Mouse (Mus musculus): Measurements from ENCODE around the gene Olfr576.

Olfr576 gene

GRCm38 (mm10) chr7:102962360-102962759, at the start of gene Olfr576:
TSS of gene Olfr576 (plus strand) at chr7:102962660.
- DNase-seq (ENCODE audit: low spot score) = no peak

DNA sequence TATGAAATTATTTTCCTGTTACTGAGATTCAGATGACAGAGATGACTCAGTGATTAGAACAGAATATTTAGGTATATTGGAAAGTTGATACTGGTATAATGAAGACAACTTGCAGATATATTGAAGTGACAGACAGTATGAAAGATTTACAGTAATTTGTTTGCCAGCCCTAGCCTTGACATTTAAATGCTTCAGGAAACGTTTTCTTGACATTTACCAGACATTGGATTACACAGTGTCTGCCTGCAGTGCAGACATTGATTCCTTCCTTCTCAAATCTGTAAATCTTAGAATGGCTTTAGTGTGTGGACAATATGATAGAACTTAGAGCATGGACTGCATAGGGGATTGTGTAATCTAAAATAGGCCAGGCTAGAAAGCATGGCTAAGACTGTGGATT, 47.2 kb upstream of the Olfr576 start:
- no peak for DNase-seq (ENCODE audit: low spot score)

- no peak for DNase-seq (ENCODE audit: low spot score)
These were observed 46.1 kb upstream of the Olfr576 start for GRCm38 (mm10) chr7:102916405-102916804.

- no peak for DNase-seq (ENCODE audit: low spot score)
These were observed 45.2 kb upstream of the Olfr576 start, which contains the start of gene Olfr571 for GRCm38 (mm10) chr7:102917032-102917875. TSS of gene Olfr571 (minus strand) at chr7:102917536.

DNA sequence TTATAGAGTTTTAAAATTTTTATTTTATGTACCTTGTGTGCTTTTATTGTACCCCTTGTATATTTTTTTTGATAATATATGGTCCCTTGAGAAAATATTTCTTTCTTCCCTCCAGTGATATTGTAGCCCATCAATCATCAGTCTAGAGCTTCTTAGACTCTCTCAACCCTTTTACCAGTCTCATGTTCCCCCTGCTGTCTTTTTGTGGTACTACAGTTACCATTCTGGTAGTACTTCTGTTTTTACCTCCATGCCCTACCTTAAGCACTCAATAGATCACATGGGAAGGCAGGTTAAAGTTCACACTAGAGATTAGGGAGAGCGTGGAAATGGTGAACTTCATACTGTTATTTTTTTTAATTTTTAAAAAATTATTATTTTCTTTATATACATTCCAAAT, 42.8 kb upstream of the Olfr576 start:
- DNase-seq (ENCODE audit: low spot score) = no peak

- DNase-seq (ENCODE audit: low spot score) = no peak
These were observed 38.4 kb upstream of the Olfr576 start, which contains the start of gene Olfr572 for GRCm38 (mm10) chr7:102924109-102924508. TSS of gene Olfr572 (plus strand) at chr7:102924409.

- no peak for DNase-seq (ENCODE audit: low spot score)
These were observed 35.4 kb upstream of the Olfr576 start for GRCm38 (mm10) chr7:102927105-102927504.

- DNase-seq (ENCODE audit: low spot score) = no peak
These were observed 20.0 kb upstream of the Olfr576 start, which contains the start of gene Olfr573-ps1 for GRCm38 (mm10) chr7:102942475-102942874. TSS of gene Olfr573-ps1 (minus strand) at chr7:102942575.

DNA sequence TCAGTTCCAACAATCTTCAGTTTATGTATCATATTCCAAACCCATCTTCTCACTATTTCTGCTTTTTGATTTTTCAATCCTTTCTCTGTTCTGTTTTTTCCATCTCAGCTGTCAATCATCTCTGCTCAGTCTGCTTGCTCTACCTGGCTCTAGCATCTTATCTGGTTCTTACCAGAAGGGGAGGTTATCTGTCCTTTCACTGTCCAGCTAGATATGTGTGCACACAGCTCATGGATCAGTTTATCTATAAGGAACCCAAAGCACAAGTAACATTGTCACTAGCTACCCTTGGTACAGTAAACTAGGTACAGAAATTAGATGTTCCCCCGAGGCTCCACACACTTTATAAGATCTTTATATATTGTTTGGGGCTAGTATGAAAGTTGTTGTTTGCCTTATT, 19.0 kb upstream of the Olfr576 start:
- DNase-seq (ENCODE audit: low spot score) = no peak

GRCm38 (mm10) chr7:102948167-102948566, 14.3 kb upstream of the Olfr576 start, which contains the start of gene Olfr574:
TSS of gene Olfr574 (plus strand) at chr7:102948467.
- no peak for DNase-seq (ENCODE audit: low spot score)

GRCm38 (mm10) chr7:102950732-102951131, 11.7 kb upstream of the Olfr576 start:
- no peak for DNase-seq (ENCODE audit: low spot score)

- no peak for DNase-seq (ENCODE audit: low spot score)
These were observed 4.3 kb upstream of the Olfr576 start for GRCm38 (mm10) chr7:102958137-102958536.

- no peak for DNase-seq (ENCODE audit: low spot score)
These were observed 3.9 kb upstream of the Olfr576 start, which contains the start of gene Olfr575 for GRCm38 (mm10) chr7:102958593-102958992. TSS of gene Olfr575 (minus strand) at chr7:102958775.

- no peak for DNase-seq (ENCODE audit: low spot score)
These were observed 11.9 kb downstream of the Olfr576 start for GRCm38 (mm10) chr7:102974399-102974798.

- no peak for DNase-seq (ENCODE audit: low spot score)
These were observed 13.4 kb downstream of the Olfr576 start, which contains the start of gene Olfr577 for GRCm38 (mm10) chr7:102975843-102976242. TSS of gene Olfr577 (minus strand) at chr7:102975943.

DNA sequence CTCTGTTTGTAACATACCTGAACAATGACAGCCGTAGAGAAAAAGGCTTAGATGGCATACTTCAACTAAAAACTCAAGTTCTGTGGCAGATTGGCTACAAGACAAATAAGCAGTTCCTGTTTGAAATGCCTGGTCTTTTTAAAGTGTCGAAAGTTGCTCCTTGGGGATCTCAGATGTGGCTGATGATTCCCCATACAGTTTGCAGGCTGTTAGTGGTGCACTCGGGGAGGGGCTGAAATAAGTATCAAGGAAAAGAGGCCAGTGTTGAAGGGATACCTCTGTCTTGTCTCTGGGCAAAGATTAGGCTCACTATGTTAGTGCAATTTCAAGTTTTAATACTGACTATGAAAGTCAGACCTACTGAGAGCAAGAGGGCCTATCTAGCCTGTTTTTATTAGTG, 26.8 kb downstream of the Olfr576 start, which contains the start of gene Olfr578:
Gene Olfr578, minus strand, starts transcription at position 101 of the 400 bp plus-strand sequence.
- DNase-seq (ENCODE audit: low spot score) = no peak
